Mouse (Mus musculus) liver, adult 2 months (tissue): ENCODE data around the gene Gm12789. TPM values are rescaled to one million over a fixed set of nuclear protein-coding genes. Genes with fewer than 3 reads are reported as not detected.

Source experiments
- DNase-seq: peaks from one replicate; pipeline ENCODE4 v3.0.0-alpha.2; 2011; ENCODE audit warnings: low read depth, low spot score; ENCODE audit errors: extremely low read depth
- H3K27ac ChIP-seq: fragments of 200-500 bp; replicated peaks from 2 replicates; pipeline ENCODE4 v1.5.1; 2012; ENCODE audit warnings: low read depth, mild to moderate bottlenecking, control low read depth, inconsistent platforms, low read length; ENCODE audit not compliant: insufficient read depth
- H3K27me3 ChIP-seq: fragments of 200-500 bp; 2 replicates; pipeline ENCODE4 v1.6.1; 2012; ENCODE audit warnings: mild to moderate bottlenecking, moderate library complexity, low read length, inconsistent platforms; ENCODE audit not compliant: control insufficient read depth, insufficient read depth
- H3K36me3 ChIP-seq: fragments of 200-500 bp; 2 replicates; pipeline ENCODE4 v1.6.1; 2012; ENCODE audit warnings: low read length, inconsistent platforms; ENCODE audit not compliant: control insufficient read depth, insufficient read depth
- H3K4me1 ChIP-seq: fragments of 200-500 bp; 2 replicates; pipeline ENCODE4 v1.6.1; 2011; ENCODE audit warnings: low read length; ENCODE audit not compliant: control insufficient read depth, insufficient read depth
- H3K4me3 ChIP-seq: fragments of 200-500 bp; 2 replicates; pipeline ENCODE4 v1.5.1; 2011; ENCODE audit warnings: low read depth, mild to moderate bottlenecking, control low read depth, low read length, moderate library complexity; ENCODE audit not compliant: insufficient read depth
- H3K79me2 ChIP-seq: fragments of 200-500 bp; 2 replicates; pipeline ENCODE4 v1.6.1; 2012; ENCODE audit warnings: inconsistent platforms, mild to moderate bottlenecking, low read length, moderate library complexity; ENCODE audit not compliant: control insufficient read depth, insufficient read depth
- H3K9ac ChIP-seq: fragments of 200-500 bp; 2 replicates; pipeline ENCODE4 v1.6.1; 2012; ENCODE audit warnings: low read depth, mild to moderate bottlenecking, control low read depth, inconsistent platforms, low read length
- CTCF ChIP-seq: fragments of 200-500 bp; IDR thresholded peaks from 2 replicates; pipeline ENCODE4 v1.5.1; 2011; ENCODE audit warnings: low read depth, low read length, control low read depth
- POLR2A ChIP-seq: fragments of 200-500 bp; IDR thresholded peaks from 2 replicates; pipeline ENCODE4 v1.6.1; 2011; ENCODE audit warnings: low read length, control low read depth; ENCODE audit not compliant: insufficient read depth; ENCODE audit errors: extremely low read depth
- whole genome bisulfite sequencing: fragments of 180-500 bp; shearing (Covaris S2); methylation state at CpG from one replicate; pipeline ENCODE4 v1.1.7; 2018; 5-methylcytosine and 5-hydroxymethylcytosine counted together
- polyA plus RNA-seq: library from polyadenylated mRNA; depleted of rRNA; stranded (reverse); fragments of >200 nt; gene quantifications from 2 replicates; pipeline ENCODE4 v1.2.3, GENCODE M21; 2012; rRNA removed
- total RNA-seq: library from RNA; depleted of rRNA; stranded (reverse); fragments of >200 nt; gene quantifications from 2 replicates; pipeline ENCODE4 v1.2.3, GENCODE M21; 2014; rRNA removed

Gene Gm12789
- total and polyA plus RNA-seq, 2 experiments: not detected

GRCm38 (mm10) chr4:102026619-102027018 is 40.2 kb downstream of the Gm12789 start:
- Histone ChIP-seq H3K27ac (no peak overlapping the region), H3K4me1 (no peaks in the 10 kb centered on the region), H3K79me2 (no peaks in the 10 kb centered on the region), H3K9ac (no peak overlapping the region), H3K27me3 (no peaks in the 10 kb centered on the region), H3K4me3 (no peak overlapping the region), H3K36me3 (no peaks in the 10 kb centered on the region)
- DNase-seq: no peak
- TF ChIP-seq POLR2A (no peak), CTCF (no peak)
- WGBS: 91% methylated on average over 6 of the region's 6 CpGs

Other genes starting within 250 kb of the Gm12789 start
- gene B020004J07Rik, start 142.6 kb upstream of the Gm12789 start, total RNA-seq: not detected in 2 replicates
- gene B020004J07Rik, start 142.6 kb upstream of the Gm12789 start, polyA plus RNA-seq: not detected in 2 replicates
- not detected in 2 replicates for gene C130073F10Rik, start 92.8 kb upstream of the Gm12789 start, total RNA-seq
- gene C130073F10Rik, start 92.8 kb upstream of the Gm12789 start, polyA plus RNA-seq: not detected in 2 replicates
- not detected in 2 replicates for gene Gm12800, start 77.5 kb upstream of the Gm12789 start, total RNA-seq
- not detected in 2 replicates for gene Gm12800, start 77.5 kb upstream of the Gm12789 start, polyA plus RNA-seq
- gene Gm12794, start 46.2 kb upstream of the Gm12789 start, total RNA-seq: not detected in 2 replicates
- not detected in 2 replicates for gene Gm12794, start 46.2 kb upstream of the Gm12789 start, polyA plus RNA-seq
- gene Gm12790, start 5.6 kb upstream of the Gm12789 start, total RNA-seq: not detected in 2 replicates
- not detected in 2 replicates for gene Gm12790, start 5.6 kb upstream of the Gm12789 start, polyA plus RNA-seq
- 10.7 and 13.0 TPM in 2 replicates for gene Pde4b, start 100.9 kb downstream of the Gm12789 start, total RNA-seq
- 6.6 and 8.0 TPM in 2 replicates for gene Pde4b, start 100.9 kb downstream of the Gm12789 start, polyA plus RNA-seq